Mouse (Mus musculus) R1 (cell line): Measurements from ENCODE around the gene Klf15.

Source experiments
- DNase-seq: peaks from one replicate; pipeline ENCODE4 v3.0.0-alpha.2; 2018; ENCODE audit warnings: low read depth, low spot score

Klf15 gene

GRCm38 (mm10) chr6:90462181-90462706 lies at the start of gene Klf15:
Gene Klf15 (plus strand): TSS chr6:90462576.
- DNase-seq: peak; percentile 63

- peak; percentile 96 for DNase-seq
These were observed 39.8 kb upstream of the Klf15 start for GRCm38 (mm10) chr6:90422565-90422964.

GRCm38 (mm10) chr6:90425361-90425760 lies 37.0 kb upstream of the Klf15 start:
- no peak for DNase-seq

GRCm38 (mm10) chr6:90426003-90426402 lies 36.4 kb upstream of the Klf15 start:
- DNase-seq: no peak

GRCm38 (mm10) chr6:90428380-90428974 lies 33.9 kb upstream of the Klf15 start, which contains the start of gene Cfap100:
Gene Cfap100 (minus strand): TSS chr6:90428797.
- DNase-seq: peak; percentile 84

GRCm38 (mm10) chr6:90429911-90430310 lies 32.5 kb upstream of the Klf15 start:
- DNase-seq: no peak

- no peak for DNase-seq
These were observed 30.9 kb upstream of the Klf15 start for GRCm38 (mm10) chr6:90431487-90431886.

- peak; percentile 35 for DNase-seq
These were observed 27.7 kb upstream of the Klf15 start for GRCm38 (mm10) chr6:90434687-90435086.

GRCm38 (mm10) chr6:90435195-90435618 lies 27.2 kb upstream of the Klf15 start:
- peak; percentile 94 for DNase-seq

GRCm38 (mm10) chr6:90436192-90436907 lies 26.0 kb upstream of the Klf15 start:
- DNase-seq: peak; percentile 53

GRCm38 (mm10) chr6:90437041-90437440 lies 25.3 kb upstream of the Klf15 start:
- DNase-seq: peak; percentile 68

- no peak for DNase-seq
These were observed 15.5 kb upstream of the Klf15 start for GRCm38 (mm10) chr6:90446883-90447282.

- peak; percentile 83 for DNase-seq
These were observed 12.2 kb upstream of the Klf15 start for GRCm38 (mm10) chr6:90450179-90450578.

GRCm38 (mm10) chr6:90450697-90451096 lies 11.7 kb upstream of the Klf15 start:
- no peak for DNase-seq

- DNase-seq: no peak
These were observed 10.9 kb upstream of the Klf15 start for GRCm38 (mm10) chr6:90451512-90451911.

- peak; percentile 95 for DNase-seq
These were observed 9.8 kb upstream of the Klf15 start for GRCm38 (mm10) chr6:90452603-90453002.

- DNase-seq: peak; percentile 79
These were observed 8.6 kb upstream of the Klf15 start for GRCm38 (mm10) chr6:90453751-90454150.

- DNase-seq: no peak
These were observed 5.0 kb upstream of the Klf15 start for GRCm38 (mm10) chr6:90457421-90457820.

- no peak for DNase-seq
These were observed 1.2 kb upstream of the Klf15 start for GRCm38 (mm10) chr6:90461181-90461580.

GRCm38 (mm10) chr6:90461771-90462170 lies 605 bp upstream of the Klf15 start:
- DNase-seq: no peak

- no peak for DNase-seq
These were observed 458 bp downstream of the Klf15 start for GRCm38 (mm10) chr6:90462841-90463227.

- DNase-seq: peak; percentile 69
These were observed 969 bp downstream of the Klf15 start for GRCm38 (mm10) chr6:90463228-90463862.
